Mouse (Mus musculus): ENCODE results near the gene Mrps24. TPM values are rescaled to one million over a fixed set of nuclear protein-coding genes. Genes with fewer than 3 reads are reported as not detected.

Gene Mrps24
- total RNA-seq, 1 experiment: 125 TPM

DNA sequence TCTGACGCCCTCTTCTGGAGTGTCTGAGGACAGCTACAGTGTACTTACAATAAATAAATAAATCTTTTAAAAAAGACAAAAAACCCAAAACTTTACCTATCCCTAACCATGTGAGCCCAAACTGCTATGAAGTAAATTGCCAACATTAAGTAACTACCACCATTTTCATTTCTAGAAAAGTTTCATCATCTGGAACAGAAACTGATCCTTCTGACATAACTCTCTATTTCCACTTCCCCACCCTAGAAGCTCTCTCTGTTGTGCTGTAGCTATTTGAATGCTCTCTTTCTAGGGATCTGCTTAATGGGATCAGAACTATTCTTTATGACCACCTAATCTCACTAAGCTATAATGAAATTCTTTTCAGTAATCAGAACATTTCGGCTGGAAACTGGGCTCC lies 29.5 kb upstream of the Mrps24 start:
- Histone ChIP-seq H3K27ac (ENCODE audit: insufficient read depth, low read depth, low read length, poor library complexity, severe bottlenecking) (no peak overlapping the region), H3K4me3 (ENCODE audit: insufficient read depth in 1 of 2, low read depth in 1 of 2, low read length in 2 of 2, poor library complexity in 1 of 2, severe bottlenecking in 1 of 2) (no peak overlapping the region), H3K4me1 (ENCODE audit: control insufficient read depth in 2 of 2, insufficient read depth in 2 of 2, low read length in 2 of 2, poor library complexity in 1 of 2) (peaks cover 0 to 6% of the 10 kb centered on the region in 2 experiments; a peak in 1 of 4 replicates), H3K36me3 (ENCODE audit: control insufficient read depth, insufficient read depth, low read length, poor library complexity, severe bottlenecking) (no peaks in the 10 kb centered on the region), H3K9me3 (ENCODE audit: control insufficient read depth, insufficient read depth, low read depth, low read length) (no peaks in the 10 kb centered on the region), H3K9ac (ENCODE audit: insufficient read depth, low read depth, low read length, poor library complexity, severe bottlenecking) (no peak overlapping the region)
- no peak for DNase-seq (ENCODE audit: low read depth, low spot score)
- TF ChIP-seq HCFC1 (IDR thresholded peaks at IDR 0.05; ENCODE audit: borderline replicate concordance, insufficient read depth, low read length): no peak
- TF ChIP-seq MAFK (IDR thresholded peaks at IDR 0.05; ENCODE audit: insufficient read depth, low read depth, low read length): no peak
- TF ChIP-seq CHD2 (IDR thresholded peaks at IDR 0.05; ENCODE audit: low read depth, low read length): no peak
- TF ChIP-seq ZNF384 (IDR thresholded peaks at IDR 0.05; ENCODE audit: low read depth, low read length): no peak
- no peak for TF ChIP-seq ZC3H11A (IDR thresholded peaks at IDR 0.05; ENCODE audit: borderline replicate concordance, low read depth, low read length)
- in situ Hi-C loops (cut with MboI; ENCODE audit: low sequenced_read_pairs in 2 of 2, unreplicated experiment in 2 of 2): no loop called here

DNA sequence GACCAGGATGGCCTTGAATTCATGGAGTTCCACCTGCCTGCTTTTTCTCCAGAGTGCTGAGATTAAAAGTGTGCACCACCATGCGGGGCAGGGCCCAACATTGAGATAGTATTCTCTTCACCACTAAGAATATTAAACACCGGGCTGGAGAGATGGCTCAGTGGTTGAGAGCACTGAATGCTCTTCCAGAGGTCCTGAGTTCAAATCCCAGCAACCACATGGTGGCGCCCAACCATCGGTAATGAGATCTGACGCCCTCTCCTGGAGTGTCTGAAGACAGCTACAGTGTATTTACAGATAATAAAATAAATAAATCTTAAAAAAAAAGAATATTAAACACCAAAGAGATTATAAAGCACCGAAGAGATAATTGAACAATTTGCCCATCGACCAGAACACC lies 26.6 kb upstream of the Mrps24 start:
- Histone ChIP-seq H3K4me3 (ENCODE audit: insufficient read depth in 1 of 2, low read depth in 1 of 2, low read length in 2 of 2, poor library complexity in 1 of 2, severe bottlenecking in 1 of 2) (no peak overlapping the region), H3K4me1 (ENCODE audit: control insufficient read depth in 2 of 2, insufficient read depth in 2 of 2, low read length in 2 of 2, poor library complexity in 1 of 2) (peaks cover 0 to 6% of the 10 kb centered on the region in 2 experiments; a peak in 1 of 4 replicates), H3K9me3 (ENCODE audit: control insufficient read depth, insufficient read depth, low read depth, low read length) (no peaks in the 10 kb centered on the region), H3K9ac (ENCODE audit: insufficient read depth, low read depth, low read length, poor library complexity, severe bottlenecking) (no peak overlapping the region), H3K36me3 (ENCODE audit: control insufficient read depth, insufficient read depth, low read length, poor library complexity, severe bottlenecking) (no peaks in the 10 kb centered on the region), H3K27ac (ENCODE audit: insufficient read depth, low read depth, low read length, poor library complexity, severe bottlenecking) (no peak overlapping the region)
- no peak for DNase-seq (ENCODE audit: low read depth, low spot score)
- in situ Hi-C loops (cut with MboI; ENCODE audit: low sequenced_read_pairs in 2 of 2, unreplicated experiment in 2 of 2): no loop called here
- no peak for TF ChIP-seq MAFK (IDR thresholded peaks at IDR 0.05; ENCODE audit: insufficient read depth, low read depth, low read length)
- no peak for TF ChIP-seq ZC3H11A (IDR thresholded peaks at IDR 0.05; ENCODE audit: borderline replicate concordance, low read depth, low read length)
- no peak for TF ChIP-seq CHD2 (IDR thresholded peaks at IDR 0.05; ENCODE audit: low read depth, low read length)
- TF ChIP-seq HCFC1 (IDR thresholded peaks at IDR 0.05; ENCODE audit: borderline replicate concordance, insufficient read depth, low read length): no peak
- no peak for TF ChIP-seq ZNF384 (IDR thresholded peaks at IDR 0.05; ENCODE audit: low read depth, low read length)

DNA sequence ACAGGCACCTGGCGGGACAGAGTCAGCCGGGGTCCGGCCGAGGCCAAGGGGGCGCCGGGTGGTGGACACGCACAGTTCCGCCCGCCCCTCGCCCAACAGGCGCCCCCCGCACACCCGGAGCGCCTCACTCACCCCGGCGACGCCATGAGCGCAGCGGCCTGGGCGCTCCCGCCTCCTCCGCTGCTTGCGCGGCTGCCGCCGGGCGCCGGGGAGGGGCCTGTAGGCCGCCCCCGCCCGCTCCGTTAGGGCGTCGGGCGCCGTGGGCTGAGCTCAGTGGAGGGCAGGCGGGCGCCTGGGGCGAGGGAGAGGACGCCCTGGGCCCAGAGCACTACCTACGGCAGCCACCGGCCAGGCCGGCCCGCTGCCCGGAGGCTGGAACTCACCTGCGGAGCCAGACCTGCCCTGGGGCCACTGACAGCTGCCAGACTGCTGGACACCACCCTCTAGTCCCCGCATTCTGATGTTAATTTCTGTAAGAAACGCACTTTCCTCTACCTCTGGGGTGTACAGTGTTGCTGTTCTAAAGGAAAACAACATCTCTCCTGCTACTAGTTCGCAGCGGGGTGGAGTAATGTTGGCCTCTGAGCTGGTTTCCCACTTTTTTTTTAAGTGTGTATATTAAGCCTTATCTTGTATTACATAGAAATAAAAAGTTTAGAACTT lies 25.6 kb upstream of the Mrps24 start:
- in situ Hi-C loops (cut with MboI; ENCODE audit: low sequenced_read_pairs in 2 of 2, unreplicated experiment in 2 of 2): no loop called here
- DNase-seq (ENCODE audit: low read depth, low spot score): peak; percentile 64
- H3K36me3 ChIP-seq (ENCODE audit: control insufficient read depth, insufficient read depth, low read length, poor library complexity, severe bottlenecking): no peaks in the 10 kb centered on the region
- H3K4me3 ChIP-seq (ENCODE audit: insufficient read depth in 1 of 2, low read depth in 1 of 2, low read length in 2 of 2, poor library complexity in 1 of 2, severe bottlenecking in 1 of 2): peak overlapping the region; percentile 70 to 78
- H3K9me3 ChIP-seq (ENCODE audit: control insufficient read depth, insufficient read depth, low read depth, low read length): no peaks in the 10 kb centered on the region
- H3K4me1 ChIP-seq (ENCODE audit: control insufficient read depth in 2 of 2, insufficient read depth in 2 of 2, low read length in 2 of 2, poor library complexity in 1 of 2): peaks cover 0 to 6% of the 10 kb centered on the region in 2 experiments; a peak in 1 of 4 replicates
- H3K9ac ChIP-seq (ENCODE audit: insufficient read depth, low read depth, low read length, poor library complexity, severe bottlenecking): peak overlapping the region; percentile 76
- TF ChIP-seq ZNF384 (IDR thresholded peaks at IDR 0.05; ENCODE audit: low read depth, low read length) (peak; percentile 55; the same call in 1 of the 2 replicates), MAFK (IDR thresholded peaks at IDR 0.05; ENCODE audit: insufficient read depth, low read depth, low read length) (no peak)
- H3K27ac ChIP-seq (ENCODE audit: insufficient read depth, low read depth, low read length, poor library complexity, severe bottlenecking): peak overlapping the region; percentile 78

DNA sequence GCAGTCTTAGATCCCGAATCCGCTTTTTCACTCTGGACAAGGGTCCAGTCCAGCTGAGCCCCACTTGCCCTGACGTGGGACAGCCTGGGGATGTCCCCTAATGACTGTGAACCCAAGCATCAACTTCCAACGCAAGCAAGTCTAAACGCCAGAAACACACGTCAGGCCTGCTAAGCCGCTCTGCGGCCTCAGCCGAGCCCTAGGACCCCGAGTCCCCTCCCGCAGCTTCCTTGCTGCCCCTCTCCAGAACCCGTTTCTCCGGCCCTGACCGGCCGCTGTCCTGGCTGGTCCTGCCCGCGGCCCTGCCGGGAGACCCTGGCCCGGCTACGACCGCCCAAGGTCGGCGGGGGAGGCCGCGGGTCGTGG lies 25.1 kb upstream of the Mrps24 start:
- H3K9ac ChIP-seq (ENCODE audit: insufficient read depth, low read depth, low read length, poor library complexity, severe bottlenecking): peak overlapping the region; percentile 76
- no peaks in the 10 kb centered on the region for H3K9me3 ChIP-seq (ENCODE audit: control insufficient read depth, insufficient read depth, low read depth, low read length)
- peak overlapping the region; percentile 78 for H3K27ac ChIP-seq (ENCODE audit: insufficient read depth, low read depth, low read length, poor library complexity, severe bottlenecking)
- no peak for DNase-seq (ENCODE audit: low read depth, low spot score)
- TF ChIP-seq MAFK (IDR thresholded peaks at IDR 0.05; ENCODE audit: insufficient read depth, low read depth, low read length): no peak
- TF ChIP-seq HCFC1 (IDR thresholded peaks at IDR 0.05; ENCODE audit: borderline replicate concordance, insufficient read depth, low read length): no peak
- TF ChIP-seq CHD2 (IDR thresholded peaks at IDR 0.05; ENCODE audit: low read depth, low read length): no peak
- TF ChIP-seq ZC3H11A (IDR thresholded peaks at IDR 0.05; ENCODE audit: borderline replicate concordance, low read depth, low read length): no peak
- TF ChIP-seq ZNF384 (IDR thresholded peaks at IDR 0.05; ENCODE audit: low read depth, low read length): no peak
- in situ Hi-C loops (cut with MboI; ENCODE audit: low sequenced_read_pairs in 2 of 2, unreplicated experiment in 2 of 2): no loop called here
- no peaks in the 10 kb centered on the region for H3K36me3 ChIP-seq (ENCODE audit: control insufficient read depth, insufficient read depth, low read length, poor library complexity, severe bottlenecking)
- peak overlapping the region; percentile 70 to 78 for H3K4me3 ChIP-seq (ENCODE audit: insufficient read depth in 1 of 2, low read depth in 1 of 2, low read length in 2 of 2, poor library complexity in 1 of 2, severe bottlenecking in 1 of 2)
- H3K4me1 ChIP-seq (ENCODE audit: control insufficient read depth in 2 of 2, insufficient read depth in 2 of 2, low read length in 2 of 2, poor library complexity in 1 of 2): peaks cover 0 to 6% of the 10 kb centered on the region in 2 experiments; a peak in 1 of 4 replicates
